Mouse (Mus musculus): Measurements from ENCODE around the gene S100z. TPM values are rescaled to one million over a fixed set of nuclear protein-coding genes. Genes with fewer than 3 reads are reported as not detected.

S100z gene
- polyA plus RNA-seq, 1 experiment, result not detected

GRCm38 (mm10) chr13:95493296-95493695, 14.8 kb upstream of the S100z start:
- no peak overlapping the region for H3K4me3 ChIP-seq (ENCODE audit: low read depth, low read length)
- H3K9me3 ChIP-seq (replicated peaks; ENCODE audit: control insufficient read depth, insufficient read depth, low read length, poor library complexity, severe bottlenecking), result no peaks in the 10 kb centered on the region
- no peaks in the 10 kb centered on the region for H3K36me3 ChIP-seq (ENCODE audit: control insufficient read depth, insufficient read depth, low read length, poor library complexity, severe bottlenecking)
- no peak overlapping the region for H3K9ac ChIP-seq (ENCODE audit: low read depth, poor library complexity, severe bottlenecking)
- H3K27ac ChIP-seq (ENCODE audit: insufficient read depth, low read length), result no peak overlapping the region
- TF ChIP-seq CTCF (IDR thresholded peaks at IDR 0.05; ENCODE audit: low read depth, low read length), result no peak
- TF ChIP-seq EP300 (IDR thresholded peaks at IDR 0.05; ENCODE audit: insufficient read depth, low read depth, low read length), result no peak
- TF ChIP-seq POLR2A (IDR thresholded peaks at IDR 0.05; ENCODE audit: insufficient read depth, low read length), result no peak
- H3K4me1 ChIP-seq (ENCODE audit: control insufficient read depth, insufficient read depth, low read length), result no peaks in the 10 kb centered on the region
- no peaks in the 10 kb centered on the region for H3K27me3 ChIP-seq (ENCODE audit: control insufficient read depth, insufficient read depth, low read length, poor library complexity, severe bottlenecking)

GRCm38 (mm10) chr13:95491327-95491726, 12.8 kb upstream of the S100z start:
- no peaks in the 10 kb centered on the region for H3K9me3 ChIP-seq (replicated peaks; ENCODE audit: control insufficient read depth, insufficient read depth, low read length, poor library complexity, severe bottlenecking)
- H3K27me3 ChIP-seq (ENCODE audit: control insufficient read depth, insufficient read depth, low read length, poor library complexity, severe bottlenecking), result no peaks in the 10 kb centered on the region
- no peak overlapping the region for H3K9ac ChIP-seq (ENCODE audit: low read depth, poor library complexity, severe bottlenecking)
- no peak overlapping the region for H3K4me3 ChIP-seq (ENCODE audit: low read depth, low read length)
- no peak for TF ChIP-seq POLR2A (IDR thresholded peaks at IDR 0.05; ENCODE audit: insufficient read depth, low read length)
- TF ChIP-seq CTCF (IDR thresholded peaks at IDR 0.05; ENCODE audit: low read depth, low read length), result no peak
- TF ChIP-seq EP300 (IDR thresholded peaks at IDR 0.05; ENCODE audit: insufficient read depth, low read depth, low read length), result no peak
- no peak overlapping the region for H3K27ac ChIP-seq (ENCODE audit: insufficient read depth, low read length)
- H3K4me1 ChIP-seq (ENCODE audit: control insufficient read depth, insufficient read depth, low read length), result no peaks in the 10 kb centered on the region
- no peaks in the 10 kb centered on the region for H3K36me3 ChIP-seq (ENCODE audit: control insufficient read depth, insufficient read depth, low read length, poor library complexity, severe bottlenecking)

- no peaks in the 10 kb centered on the region for H3K27me3 ChIP-seq (ENCODE audit: control insufficient read depth, insufficient read depth, low read length, poor library complexity, severe bottlenecking)
- no peak overlapping the region for H3K4me3 ChIP-seq (ENCODE audit: low read depth, low read length)
- TF ChIP-seq EP300 (IDR thresholded peaks at IDR 0.05; ENCODE audit: insufficient read depth, low read depth, low read length) (no peak), CTCF (IDR thresholded peaks at IDR 0.05; ENCODE audit: low read depth, low read length) (no peak), POLR2A (IDR thresholded peaks at IDR 0.05; ENCODE audit: insufficient read depth, low read length) (no peak)
- no peaks in the 10 kb centered on the region for H3K36me3 ChIP-seq (ENCODE audit: control insufficient read depth, insufficient read depth, low read length, poor library complexity, severe bottlenecking)
- H3K9me3 ChIP-seq (replicated peaks; ENCODE audit: control insufficient read depth, insufficient read depth, low read length, poor library complexity, severe bottlenecking), result no peaks in the 10 kb centered on the region
- H3K9ac ChIP-seq (ENCODE audit: low read depth, poor library complexity, severe bottlenecking), result no peak overlapping the region
- no peak overlapping the region for H3K27ac ChIP-seq (ENCODE audit: insufficient read depth, low read length)
- H3K4me1 ChIP-seq (ENCODE audit: control insufficient read depth, insufficient read depth, low read length), result no peaks in the 10 kb centered on the region
Observed at GRCm38 (mm10) chr13:95484664-95485063, 6.1 kb upstream of the S100z start.

GRCm38 (mm10) chr13:95481428-95481827, 2.9 kb upstream of the S100z start:
- Histone ChIP-seq H3K27ac (ENCODE audit: insufficient read depth, low read length) (no peak overlapping the region), H3K36me3 (ENCODE audit: control insufficient read depth, insufficient read depth, low read length, poor library complexity, severe bottlenecking) (no peaks in the 10 kb centered on the region), H3K27me3 (ENCODE audit: control insufficient read depth, insufficient read depth, low read length, poor library complexity, severe bottlenecking) (no peaks in the 10 kb centered on the region), H3K9me3 (replicated peaks; ENCODE audit: control insufficient read depth, insufficient read depth, low read length, poor library complexity, severe bottlenecking) (no peaks in the 10 kb centered on the region), H3K4me3 (ENCODE audit: low read depth, low read length) (no peak overlapping the region), H3K9ac (ENCODE audit: low read depth, poor library complexity, severe bottlenecking) (no peak overlapping the region), H3K4me1 (ENCODE audit: control insufficient read depth, insufficient read depth, low read length) (no peaks in the 10 kb centered on the region)
- TF ChIP-seq CTCF (IDR thresholded peaks at IDR 0.05; ENCODE audit: low read depth, low read length), result peak; percentile 65
- no peak for TF ChIP-seq EP300 (IDR thresholded peaks at IDR 0.05; ENCODE audit: insufficient read depth, low read depth, low read length)

GRCm38 (mm10) chr13:95477173-95477572, 1.3 kb downstream of the S100z start:
- H3K36me3 ChIP-seq (ENCODE audit: control insufficient read depth, insufficient read depth, low read length, poor library complexity, severe bottlenecking), result no peaks in the 10 kb centered on the region
- H3K9ac ChIP-seq (ENCODE audit: low read depth, poor library complexity, severe bottlenecking), result no peak overlapping the region
- H3K9me3 ChIP-seq (replicated peaks; ENCODE audit: control insufficient read depth, insufficient read depth, low read length, poor library complexity, severe bottlenecking), result no peaks in the 10 kb centered on the region
- H3K27ac ChIP-seq (ENCODE audit: insufficient read depth, low read length), result no peak overlapping the region
- H3K27me3 ChIP-seq (ENCODE audit: control insufficient read depth, insufficient read depth, low read length, poor library complexity, severe bottlenecking), result no peaks in the 10 kb centered on the region
- TF ChIP-seq POLR2A (IDR thresholded peaks at IDR 0.05; ENCODE audit: insufficient read depth, low read length) (no peak), CTCF (IDR thresholded peaks at IDR 0.05; ENCODE audit: low read depth, low read length) (no peak), EP300 (IDR thresholded peaks at IDR 0.05; ENCODE audit: insufficient read depth, low read depth, low read length) (no peak)
- no peaks in the 10 kb centered on the region for H3K4me1 ChIP-seq (ENCODE audit: control insufficient read depth, insufficient read depth, low read length)
- no peak overlapping the region for H3K4me3 ChIP-seq (ENCODE audit: low read depth, low read length)

- H3K9me3 ChIP-seq (replicated peaks; ENCODE audit: control insufficient read depth, insufficient read depth, low read length, poor library complexity, severe bottlenecking), result no peaks in the 10 kb centered on the region
- no peak overlapping the region for H3K4me3 ChIP-seq (ENCODE audit: low read depth, low read length)
- H3K27me3 ChIP-seq (ENCODE audit: control insufficient read depth, insufficient read depth, low read length, poor library complexity, severe bottlenecking), result no peaks in the 10 kb centered on the region
- no peak overlapping the region for H3K27ac ChIP-seq (ENCODE audit: insufficient read depth, low read length)
- H3K4me1 ChIP-seq (ENCODE audit: control insufficient read depth, insufficient read depth, low read length), result no peaks in the 10 kb centered on the region
- TF ChIP-seq EP300 (IDR thresholded peaks at IDR 0.05; ENCODE audit: insufficient read depth, low read depth, low read length), result no peak
- no peak for TF ChIP-seq CTCF (IDR thresholded peaks at IDR 0.05; ENCODE audit: low read depth, low read length)
- TF ChIP-seq POLR2A (IDR thresholded peaks at IDR 0.05; ENCODE audit: insufficient read depth, low read length), result no peak
- no peak overlapping the region for H3K9ac ChIP-seq (ENCODE audit: low read depth, poor library complexity, severe bottlenecking)
- no peaks in the 10 kb centered on the region for H3K36me3 ChIP-seq (ENCODE audit: control insufficient read depth, insufficient read depth, low read length, poor library complexity, severe bottlenecking)
Observed at GRCm38 (mm10) chr13:95475124-95475523, 3.4 kb downstream of the S100z start.

All from ES-Bruce4 (cell line).